Mouse (Mus musculus) ES-CJ7 (cell line): ENCODE measurements around the gene Uck1.
"Not testable (repeated sequence)": the region's sequence is repeated elsewhere in the genome, so short reads cannot be mapped to it uniquely, and the experiment has no call there.

Source experiments
- DNase-seq: peaks from one replicate; pipeline ENCODE4 v3.0.0; 2011; ENCODE audit warnings: low read depth, low spot score

Gene Uck1

GRCm38 (mm10) chr2:32259657-32260417 lies at the start of gene Uck1:
Uck1 (minus strand) TSS chr2:32260159.
- peak; percentile 96 for DNase-seq

GRCm38 (mm10) chr2:32308870-32309568 lies 49.1 kb upstream of the Uck1 start:
- DNase-seq: no peak

- DNase-seq: peak; percentile 80
Observed at GRCm38 (mm10) chr2:32307941-32308760, 48.2 kb upstream of the Uck1 start.

- DNase-seq: no peak
Observed at GRCm38 (mm10) chr2:32307247-32307798, 47.4 kb upstream of the Uck1 start.

GRCm38 (mm10) chr2:32306176-32306575 lies 46.2 kb upstream of the Uck1 start:
- DNase-seq: no peak

GRCm38 (mm10) chr2:32305668-32306067 lies 45.7 kb upstream of the Uck1 start:
- no peak for DNase-seq

GRCm38 (mm10) chr2:32304145-32304832 lies 44.3 kb upstream of the Uck1 start:
- DNase-seq: peak; percentile 73

- DNase-seq: no peak
Observed at GRCm38 (mm10) chr2:32302952-32303351, 43.0 kb upstream of the Uck1 start.

- no peak for DNase-seq
Observed at GRCm38 (mm10) chr2:32299469-32299868, 39.5 kb upstream of the Uck1 start.

GRCm38 (mm10) chr2:32295842-32296241 lies 35.9 kb upstream of the Uck1 start:
- not testable (repeated sequence) for DNase-seq

- DNase-seq: no peak
Observed at GRCm38 (mm10) chr2:32295285-32295684, 35.3 kb upstream of the Uck1 start.

- no peak for DNase-seq
Observed at GRCm38 (mm10) chr2:32294348-32294747, 34.4 kb upstream of the Uck1 start.

GRCm38 (mm10) chr2:32289578-32289977 lies 29.6 kb upstream of the Uck1 start:
- peak; percentile 83 for DNase-seq

- DNase-seq: no peak
Observed at GRCm38 (mm10) chr2:32288371-32288931, 28.5 kb upstream of the Uck1 start.

- peak; percentile 100 for DNase-seq
Observed at GRCm38 (mm10) chr2:32287923-32288367, 28.0 kb upstream of the Uck1 start, which contains the start of gene Swi5. Swi5 (minus strand) TSS chr2:32288075.

GRCm38 (mm10) chr2:32287334-32287840 lies 27.4 kb upstream of the Uck1 start, which contains the start of gene Golga2:
Golga2 (plus strand) TSS chr2:32287384.
- DNase-seq: no peak

GRCm38 (mm10) chr2:32283986-32284385 lies 24.0 kb upstream of the Uck1 start:
- no peak for DNase-seq

GRCm38 (mm10) chr2:32282727-32283126 lies 22.8 kb upstream of the Uck1 start:
- DNase-seq: peak; percentile 89

- DNase-seq: no peak
Observed at GRCm38 (mm10) chr2:32282289-32282688, 22.3 kb upstream of the Uck1 start.

- DNase-seq: no peak
Observed at GRCm38 (mm10) chr2:32275823-32276222, 15.9 kb upstream of the Uck1 start.
